Mouse (Mus musculus) neutrophil, adult 83 days (primary cell): ENCODE results near the gene Psg19. TPM values are rescaled to one million over a fixed set of nuclear protein-coding genes. Genes with fewer than 3 reads are reported as not detected.

Experiments used
- total RNA-seq, 2 experiments: library from RNA; stranded (reverse); gene quantifications; one replicate each; pipeline ENCODE4 v1.2.4; 2023

Gene Psg19
- not detected for total RNA-seq

GRCm38 (mm10) chr7:18798420-18798819, at the start of gene Psg19:
Gene Psg19 (minus strand): TSS chr7:18798520.

DNA sequence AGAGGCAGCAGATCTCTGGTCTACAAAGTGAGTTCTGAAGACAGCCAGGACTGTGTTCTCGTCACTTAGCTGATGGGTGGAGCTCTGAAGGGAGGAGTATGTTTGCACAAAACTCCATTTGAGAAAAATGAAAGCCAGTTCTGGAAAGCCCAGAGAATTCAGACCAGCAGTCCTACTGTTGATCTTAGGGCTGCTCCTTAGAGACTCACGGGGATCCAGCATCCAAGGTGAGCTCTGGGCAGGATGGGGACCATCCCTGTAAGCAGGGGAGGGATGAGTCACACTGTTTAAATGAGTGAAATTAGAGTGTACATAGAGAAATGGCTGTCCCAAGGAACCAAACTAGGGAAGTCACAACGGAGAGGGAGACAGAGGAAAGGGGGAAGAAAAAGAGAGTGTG, 41.5 kb upstream of the Psg19 start, which contains the start of gene Mill2:
Gene Mill2, plus strand, starts transcription at position 102 of the 400 bp plus-strand sequence.

GRCm38 (mm10) chr7:18821507-18821906, 23.2 kb upstream of the Psg19 start, which contains the start of gene Psg17:
Gene Psg17 (minus strand): TSS chr7:18821607.

Other genes with a start within 250 kb of the Psg19 start
- gene Psg27, start 231.2 kb downstream of the Psg19 start, total RNA-seq = not detected
- gene Psg23, start 182.0 kb downstream of the Psg19 start, total RNA-seq = not detected
- gene Psg21, start 141.8 kb downstream of the Psg19 start, total RNA-seq = not detected
- not detected for gene Psg20, start 112.3 kb downstream of the Psg19 start, total RNA-seq
- gene Psg22, start 80.4 kb downstream of the Psg19 start, total RNA-seq = not detected
- not detected for gene Psg17, start 23.1 kb upstream of the Psg19 start, total RNA-seq
- gene Mill2, start 41.4 kb upstream of the Psg19 start, total RNA-seq = not detected
- gene Pglyrp1, start 72.8 kb upstream of the Psg19 start, total RNA-seq = 1,000 to 10,000 TPM; 1,945 to 1,998 TPM
- gene Ccdc61, start 111.9 kb upstream of the Psg19 start, total RNA-seq = 10 to 100 TPM; 12.4 to 17.8 TPM
- under 1 TPM in 1 of 2 experiments, not detected in 1; 0.04 TPM for gene Nova2, start 127.4 kb upstream of the Psg19 start, total RNA-seq
- gene Nanos2, start 188.9 kb upstream of the Psg19 start, total RNA-seq = not detected
- gene Mypop, start 192.7 kb upstream of the Psg19 start, total RNA-seq = under 1 TPM; 0.24 to 0.35 TPM
- 10 to 100 TPM; 15.4 to 18.3 TPM for gene Irf2bp1, start 205.5 kb upstream of the Psg19 start, total RNA-seq
- not detected for gene Foxa3, start 225.0 kb upstream of the Psg19 start, total RNA-seq
- gene Sympk, start 225.9 kb upstream of the Psg19 start, total RNA-seq = 10 to 100 TPM; 55.4 to 60.6 TPM